Mouse (Mus musculus) kidney, adult 8-10 months (tissue): Measurements from ENCODE around the gene Stpg4.

ENCODE experiments used
- DNase-seq, 2 experiments: peaks; one replicate each; pipeline ENCODE4 v3.0.0; 2022

The Stpg4 gene

DNA sequence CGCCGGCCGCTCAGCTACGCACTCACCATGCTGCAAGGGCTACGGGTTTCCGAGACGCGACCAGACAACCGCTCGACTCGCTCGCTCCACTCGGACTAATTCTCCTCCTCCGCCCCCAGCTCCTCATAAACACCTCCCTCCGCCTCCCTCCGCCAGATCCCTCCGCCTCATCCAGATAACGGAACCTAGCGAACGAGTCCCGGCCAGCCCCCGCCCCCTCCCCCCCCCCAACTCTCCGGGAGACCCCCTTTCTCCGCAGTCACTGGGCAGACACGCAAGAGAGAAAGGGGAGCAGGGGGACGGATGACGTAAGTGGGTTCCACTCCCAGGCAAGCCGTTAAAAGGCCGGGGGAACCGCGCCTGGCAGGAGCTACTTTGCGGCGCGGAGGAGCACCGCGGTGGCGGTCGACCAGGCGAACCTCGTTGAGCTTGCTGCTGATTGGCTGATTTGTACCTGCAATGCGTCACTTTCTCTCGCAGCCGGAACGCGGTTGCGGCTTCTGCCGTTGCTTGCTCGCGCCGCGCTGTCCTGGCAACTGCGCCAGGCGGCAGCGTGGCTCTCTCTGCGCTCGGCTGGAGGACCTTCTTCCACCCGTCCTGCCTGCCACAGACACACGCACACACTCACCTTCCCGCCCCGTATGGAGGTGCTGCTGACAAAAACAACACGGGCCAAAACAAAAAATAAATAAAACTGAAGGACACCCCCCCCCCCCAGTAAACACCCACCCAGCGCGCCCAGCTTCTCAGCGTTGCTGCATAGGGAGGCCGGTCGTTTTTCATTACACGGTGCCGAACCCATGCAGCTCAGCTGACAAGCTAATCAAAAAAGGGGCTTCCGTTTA lies 19.4 kb upstream of the Stpg4 start, which contains the start of gene Calm2:
Gene Calm2 (minus strand): TSS at position 169 of the 845 bp plus-strand sequence.
- peak; percentile 96 to 98 for DNase-seq

DNA sequence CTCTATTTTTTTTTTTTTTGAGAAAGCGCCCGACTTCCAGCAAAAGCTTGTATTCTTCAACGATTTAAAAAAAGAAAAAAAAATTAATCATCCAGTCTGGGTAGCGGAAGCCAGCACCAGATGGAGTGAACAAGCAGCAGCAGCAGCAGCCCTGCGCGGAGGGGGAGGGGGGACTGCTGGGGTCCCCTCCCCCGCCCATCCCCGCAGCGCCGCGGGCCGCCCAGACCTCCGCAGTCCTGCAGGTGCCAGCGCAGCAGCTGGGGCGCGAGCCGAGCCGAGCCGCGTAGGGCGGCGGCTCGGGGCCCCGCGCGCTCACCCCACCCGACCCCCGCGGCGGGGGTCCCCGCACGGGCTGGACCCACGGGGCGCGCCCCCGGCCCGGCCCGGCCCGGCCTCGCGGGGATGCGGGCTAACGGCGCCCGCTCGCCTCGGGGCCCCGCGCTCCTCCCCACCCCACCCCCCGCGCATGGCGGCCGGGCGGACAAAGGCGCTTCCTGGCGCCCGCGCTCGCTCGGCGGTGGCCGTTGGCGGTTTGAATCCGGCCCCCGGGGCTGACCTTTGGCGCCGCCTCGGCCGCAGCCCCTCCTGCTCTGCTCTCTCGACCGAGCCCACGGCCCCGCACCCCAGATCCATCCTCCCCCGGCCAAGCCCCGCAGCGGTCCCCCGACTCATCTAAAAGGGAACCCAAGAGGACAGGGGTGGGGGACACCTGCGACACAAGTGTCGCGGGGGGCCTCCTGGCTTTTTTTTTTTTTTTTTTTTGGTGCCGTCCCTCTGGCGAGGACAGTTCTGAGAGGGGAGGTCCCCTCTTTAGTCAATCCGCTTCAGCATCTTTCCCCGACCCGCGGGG lies 18.6 kb upstream of the Stpg4 start:
- peak; percentile 37 to 50 for DNase-seq

DNA sequence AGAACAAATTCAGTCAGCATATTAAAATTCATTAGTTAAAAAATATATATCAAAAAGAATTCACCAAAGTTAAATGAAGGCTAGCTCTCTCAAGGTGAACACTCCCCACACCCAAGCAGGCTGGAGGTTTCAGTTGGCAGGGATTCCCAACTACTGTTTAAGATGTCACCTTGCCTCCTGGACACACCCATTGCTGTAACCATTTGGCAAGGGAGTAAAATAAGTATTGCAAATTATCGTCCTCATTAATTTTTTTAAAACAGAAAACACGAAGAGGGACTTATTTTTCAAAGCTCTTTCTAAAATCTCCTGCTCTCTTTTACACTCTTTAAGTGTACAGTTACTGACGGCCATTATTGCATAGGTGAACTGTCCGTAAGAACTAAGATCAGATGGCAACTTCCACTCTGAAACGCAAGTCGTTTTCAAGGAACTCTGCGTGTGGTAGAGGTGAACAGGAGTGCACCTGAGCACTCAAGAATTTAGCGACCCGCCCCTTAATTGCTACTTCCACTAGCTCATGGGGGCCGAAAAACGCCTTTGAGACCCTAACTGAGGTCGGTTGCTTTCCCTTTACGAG lies 17.9 kb upstream of the Stpg4 start:
- peak in 1 of 2 experiments; percentile 7 for DNase-seq

DNA sequence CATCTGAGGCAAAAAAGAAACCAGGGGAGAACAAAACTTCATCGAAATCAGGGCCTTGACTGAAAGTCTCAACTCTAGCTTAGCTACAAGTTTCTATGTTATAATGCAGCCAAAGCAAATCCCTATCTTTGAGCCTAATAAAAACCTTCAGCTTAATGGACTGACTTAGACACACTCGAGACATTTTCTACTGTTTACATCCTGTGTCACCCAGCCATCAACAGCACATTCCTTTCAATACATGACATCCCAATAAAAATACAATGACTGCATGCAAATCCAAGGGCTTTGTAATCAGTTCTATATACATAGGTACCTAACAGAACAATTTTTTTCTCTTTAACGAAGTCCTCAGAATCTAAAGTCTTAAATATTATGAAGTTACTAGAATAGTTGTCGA lies 17.2 kb upstream of the Stpg4 start:
- no peak for DNase-seq

DNA sequence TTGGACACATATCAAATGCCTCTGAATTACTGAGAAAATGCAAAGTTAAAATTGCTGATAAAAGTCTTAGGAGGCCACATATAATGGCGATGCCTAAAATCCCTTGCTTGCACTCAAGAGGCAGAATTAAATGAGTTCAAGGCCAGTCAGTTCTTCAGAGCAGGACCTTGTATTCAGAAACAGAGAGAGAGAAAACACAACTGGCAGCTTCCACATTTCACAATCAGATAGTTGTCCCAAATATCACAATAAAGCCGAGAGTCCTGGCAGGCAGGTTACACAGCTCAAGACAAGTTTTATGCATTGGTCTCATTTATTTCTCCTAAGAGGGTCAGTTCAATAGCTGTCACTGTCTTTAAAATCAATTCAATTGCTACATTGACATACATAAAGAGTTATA lies 14.0 kb upstream of the Stpg4 start:
- no peak for DNase-seq

DNA sequence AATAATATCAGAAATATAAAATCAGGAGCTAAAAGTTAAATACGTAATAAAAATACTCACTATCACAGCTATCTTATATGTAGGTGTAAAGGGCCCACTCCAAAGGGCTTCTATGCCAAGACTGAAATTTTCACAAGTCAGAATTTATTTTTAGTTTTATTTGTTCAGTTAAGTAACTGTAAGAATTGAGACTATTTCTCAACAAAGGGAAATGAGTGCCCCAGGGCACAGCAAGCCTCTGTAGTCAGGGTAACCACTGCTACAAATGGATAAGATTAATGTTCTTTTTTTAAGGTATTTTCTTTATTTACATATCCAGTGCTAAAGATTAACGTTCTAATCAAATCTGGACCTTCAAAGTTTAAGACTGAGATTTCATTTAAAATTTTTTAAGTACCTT lies 11.9 kb upstream of the Stpg4 start:
- no peak for DNase-seq

GRCm38 (mm10) chr17:87433929-87434328 lies 6.4 kb upstream of the Stpg4 start:
- DNase-seq, result no peak

- no peak for DNase-seq
Measured at GRCm38 (mm10) chr17:87432743-87433142, 5.2 kb upstream of the Stpg4 start.

DNA sequence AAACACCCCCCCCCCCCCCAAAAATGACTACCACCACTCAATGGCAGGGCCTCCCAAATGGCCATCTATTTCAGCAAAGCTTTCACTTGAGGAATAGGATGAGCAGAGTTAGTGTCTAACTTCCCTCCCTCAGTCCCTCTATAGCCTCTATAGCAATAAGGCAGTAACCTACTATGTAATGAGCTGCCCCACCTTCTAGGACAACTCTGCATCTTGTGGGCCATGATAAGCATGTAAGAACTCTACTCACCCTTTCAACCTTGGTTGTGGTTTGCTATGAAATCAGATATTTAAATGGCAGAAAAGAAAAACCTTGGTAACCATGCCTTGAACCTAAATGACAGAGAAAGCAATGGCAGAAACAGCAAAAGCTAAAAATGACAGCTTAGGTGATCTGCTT lies 4.8 kb upstream of the Stpg4 start:
- DNase-seq, result no peak

DNA sequence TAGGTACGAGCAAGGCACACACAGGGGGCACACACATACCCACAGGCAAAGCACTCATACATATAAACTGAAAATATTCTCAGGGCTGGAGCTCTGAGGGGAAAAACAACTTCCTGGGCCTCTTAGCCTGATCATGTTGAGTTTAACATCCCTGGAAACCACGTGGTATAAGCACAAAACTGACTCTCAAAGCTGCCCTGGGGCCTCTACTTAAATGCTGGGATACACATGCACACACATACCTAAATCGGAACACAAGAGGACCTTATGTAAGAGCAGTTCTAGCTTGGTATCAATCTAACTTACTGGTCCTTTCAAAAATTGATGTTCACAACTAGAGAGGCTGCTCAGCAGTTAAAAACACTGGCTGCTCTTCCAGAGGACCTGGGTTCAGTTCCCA lies 1.9 kb upstream of the Stpg4 start:
- DNase-seq, result no peak

- no peak for DNase-seq
Measured at GRCm38 (mm10) chr17:87418082-87418481, 9.5 kb downstream of the Stpg4 start.

DNA sequence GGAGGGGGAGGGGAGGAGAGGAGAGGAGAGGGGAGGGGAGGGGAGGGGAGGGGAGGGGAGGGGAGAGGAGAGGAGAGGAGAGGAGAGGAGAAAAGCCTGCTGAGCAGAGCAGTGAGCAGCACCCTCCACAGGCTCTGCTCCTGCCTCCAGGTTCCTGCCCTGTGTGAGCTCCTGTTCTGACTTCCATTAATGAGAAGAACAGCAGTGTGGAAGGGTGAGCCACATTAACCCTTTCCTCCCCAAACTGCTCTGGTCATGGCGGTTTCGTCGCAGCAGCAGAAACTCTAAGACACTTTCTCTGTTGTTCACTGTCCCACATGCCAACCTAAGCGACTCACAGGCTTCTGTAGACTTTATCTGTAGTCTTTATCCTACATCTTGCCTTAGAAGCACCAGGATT lies 20.9 kb downstream of the Stpg4 start:
- no peak for DNase-seq

- DNase-seq, result no peak
Measured at GRCm38 (mm10) chr17:87405576-87405975, 22.0 kb downstream of the Stpg4 start.

DNA sequence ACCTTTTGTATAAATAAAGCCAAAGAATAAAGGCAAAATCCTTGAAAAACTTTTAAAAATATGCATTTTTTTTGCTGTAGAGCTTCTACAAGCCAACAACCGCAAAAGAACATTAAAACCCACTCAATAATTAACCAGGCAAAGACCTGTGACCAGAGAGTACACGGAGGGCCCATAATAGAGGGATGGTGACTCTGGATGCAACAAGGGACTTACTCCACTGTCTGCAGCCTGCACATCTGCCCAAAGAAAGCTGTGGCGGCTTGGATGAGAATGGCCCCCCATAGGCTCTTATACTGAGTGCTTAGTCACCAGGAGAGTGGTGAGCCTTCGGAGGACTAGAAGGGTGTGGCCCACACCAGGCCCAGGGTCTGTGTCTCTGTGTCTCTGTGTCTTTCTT lies 24.1 kb downstream of the Stpg4 start:
- DNase-seq, result no peak

DNA sequence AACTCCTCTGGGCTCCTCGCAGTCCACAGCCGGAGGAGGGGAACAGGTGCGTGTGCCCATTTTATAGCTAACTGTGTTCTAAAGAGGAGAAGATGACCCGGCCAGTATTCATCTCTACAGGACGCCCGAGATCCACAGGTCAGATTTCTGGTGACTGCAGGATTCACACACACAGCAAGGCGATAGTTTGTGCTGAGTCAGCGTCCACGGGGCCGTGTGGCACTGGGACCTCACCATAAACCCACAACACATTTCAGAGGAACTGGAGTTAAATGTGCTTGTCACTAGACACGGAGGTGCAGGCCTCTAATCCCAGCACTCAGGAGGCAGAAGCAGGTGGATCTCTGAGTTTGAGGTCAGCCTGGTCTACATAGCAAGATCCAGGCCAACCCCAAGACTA lies 25.1 kb downstream of the Stpg4 start:
- DNase-seq, result no peak

GRCm38 (mm10) chr17:87397088-87397487 lies 30.5 kb downstream of the Stpg4 start:
- DNase-seq, result no peak

DNA sequence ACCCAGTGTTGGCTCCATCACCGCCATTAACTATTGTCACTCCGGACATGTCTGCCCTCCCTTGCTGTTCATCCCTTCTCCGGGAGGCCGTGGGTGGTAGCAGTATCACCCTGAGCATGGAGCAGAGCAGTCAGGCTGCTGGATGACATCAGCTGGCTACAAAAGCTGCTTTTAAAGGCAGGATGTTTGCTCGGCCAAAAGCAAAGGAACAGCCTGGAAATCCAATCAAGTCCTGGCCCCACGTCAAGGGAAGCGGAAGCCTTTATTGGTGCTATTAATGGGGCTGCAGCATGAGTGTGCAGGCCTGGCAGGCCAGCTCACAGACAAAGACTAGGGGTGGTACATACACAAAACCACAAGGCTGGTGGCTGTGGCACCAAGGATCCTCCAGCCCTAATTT lies 36.3 kb downstream of the Stpg4 start:
- peak; percentile 33 to 34 for DNase-seq

DNA sequence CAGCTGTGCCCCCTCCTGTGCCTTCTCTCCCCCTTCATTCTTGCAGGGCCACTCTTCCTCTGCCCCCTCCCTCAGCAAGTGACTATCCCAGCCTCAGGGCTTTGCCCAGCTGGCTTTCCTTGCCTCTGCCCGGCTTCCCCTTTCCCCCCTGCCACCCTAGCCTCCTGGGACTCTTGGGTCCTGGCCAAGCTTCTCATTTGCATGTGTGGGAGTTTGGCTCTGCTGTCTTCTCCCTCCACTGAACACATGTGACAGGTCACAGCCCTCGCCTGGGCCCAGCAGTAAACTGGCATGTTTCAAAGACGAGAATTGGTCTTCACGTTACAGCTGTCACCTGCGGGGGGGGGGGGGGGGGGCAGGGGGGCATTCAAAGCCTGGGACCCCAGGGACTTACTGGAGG lies 40.5 kb downstream of the Stpg4 start:
- peak in 1 of 2 experiments; percentile 35 for DNase-seq

- no peak for DNase-seq
Measured at GRCm38 (mm10) chr17:87385835-87386234, 41.7 kb downstream of the Stpg4 start.

GRCm38 (mm10) chr17:87380681-87381080 lies 46.9 kb downstream of the Stpg4 start:
- no peak for DNase-seq

- no peak for DNase-seq
Measured at GRCm38 (mm10) chr17:87379821-87380220, 47.7 kb downstream of the Stpg4 start.

DNA sequence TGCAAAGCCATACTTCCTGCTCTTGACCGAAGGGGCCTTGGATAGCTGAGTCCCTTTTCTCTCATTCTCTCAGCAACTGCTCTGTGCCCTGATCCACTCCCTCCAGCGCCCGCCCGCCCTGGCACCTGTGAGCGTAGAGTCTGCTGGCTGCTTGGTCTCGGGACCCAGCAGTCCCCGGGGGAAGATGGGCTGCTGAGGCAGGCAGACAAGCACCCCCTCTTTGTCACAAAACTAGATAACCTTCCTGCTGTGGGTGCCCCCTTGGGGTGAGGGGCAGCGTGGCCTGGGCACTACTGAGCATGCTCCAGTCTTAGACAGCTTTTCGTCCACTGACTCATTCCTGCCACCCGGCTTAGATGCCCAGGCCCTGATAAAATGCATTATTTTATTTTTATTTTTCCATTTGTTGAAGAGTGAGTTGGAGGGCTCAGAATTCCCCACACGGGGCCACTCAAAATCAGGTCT lies 48.3 kb downstream of the Stpg4 start:
- DNase-seq, result no peak

DNA sequence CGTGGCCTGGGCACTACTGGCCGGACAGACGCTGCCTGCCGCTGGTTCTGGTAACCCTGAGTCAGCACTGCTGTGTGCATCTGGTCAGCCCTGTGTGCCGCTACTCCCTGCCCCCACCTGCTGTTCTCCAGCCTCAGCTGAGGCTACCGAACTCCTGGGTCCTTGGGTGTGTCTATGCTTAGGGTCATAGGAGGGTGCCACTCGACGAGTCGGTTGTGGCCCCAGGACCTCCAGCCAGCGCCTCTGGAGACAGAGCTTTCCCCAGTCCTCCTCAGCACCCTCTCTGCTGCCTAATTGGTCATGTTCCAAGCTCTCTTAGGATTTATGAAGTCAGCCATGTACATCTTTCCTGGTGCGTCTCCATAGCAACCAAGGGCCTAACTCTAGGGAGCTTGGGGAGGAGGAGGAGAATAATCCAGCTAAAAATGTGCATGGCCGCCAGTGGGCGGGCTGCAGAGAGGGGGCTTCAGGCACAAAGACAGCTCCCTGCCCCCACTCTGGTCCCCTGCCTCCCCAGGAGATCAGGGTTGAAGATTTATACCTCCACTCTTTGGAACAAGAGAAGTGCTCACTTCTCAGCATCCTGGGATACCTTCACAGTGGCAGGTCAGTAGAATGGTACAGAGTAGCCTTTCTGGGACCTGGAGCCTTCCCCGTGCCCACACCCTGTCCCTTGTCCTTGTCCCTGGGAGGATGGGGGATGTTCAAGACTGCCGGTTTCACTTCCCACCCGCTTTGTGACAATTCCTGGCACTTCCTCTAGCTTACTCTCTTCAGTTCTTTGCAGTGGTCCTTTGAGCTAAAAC lies 49.0 kb downstream of the Stpg4 start:
- DNase-seq, result no peak
